Mouse (Mus musculus) lung, adult 2 months (tissue): Measurements from ENCODE around the gene Serpina3j. TPM values are rescaled to one million over a fixed set of nuclear protein-coding genes. Genes with fewer than 3 reads are reported as not detected.

Experiments used
- DNase-seq: peaks from one replicate; pipeline ENCODE4 v3.0.0; 2022
- H3K4me1 ChIP-seq: fragments of 200-500 bp; 2 replicates; pipeline ENCODE4 v1.6.1; 2011; ENCODE audit warnings: low read length; ENCODE audit not compliant: control insufficient read depth, insufficient read depth
- H3K4me3 ChIP-seq: fragments of 200-500 bp; replicated peaks from 2 replicates; pipeline ENCODE3; 2011; ENCODE audit warnings: low read depth, mild to moderate bottlenecking, control low read depth, low read length; ENCODE audit errors: extremely low read depth
- POLR2A ChIP-seq: fragments of 200-500 bp; IDR thresholded peaks from 2 replicates; pipeline ENCODE4 v1.6.1; 2011; ENCODE audit warnings: low read depth, mild to moderate bottlenecking, control low read depth, low read length, borderline replicate concordance; ENCODE audit errors: extremely low read depth
- WGBS: fragments of 180-500 bp; shearing (Covaris S2); methylation state at CpG from one replicate; pipeline ENCODE4 v1.1.7; 2018; 5-methylcytosine and 5-hydroxymethylcytosine counted together
- polyA plus RNA-seq: library from polyadenylated mRNA; depleted of rRNA; stranded (reverse); fragments of >200 nt; gene quantifications from 2 replicates; pipeline ENCODE4 v1.2.3, GENCODE M21; 2012; rRNA removed

The Serpina3j gene
- polyA plus RNA-seq, 1 experiment = not detected

DNA sequence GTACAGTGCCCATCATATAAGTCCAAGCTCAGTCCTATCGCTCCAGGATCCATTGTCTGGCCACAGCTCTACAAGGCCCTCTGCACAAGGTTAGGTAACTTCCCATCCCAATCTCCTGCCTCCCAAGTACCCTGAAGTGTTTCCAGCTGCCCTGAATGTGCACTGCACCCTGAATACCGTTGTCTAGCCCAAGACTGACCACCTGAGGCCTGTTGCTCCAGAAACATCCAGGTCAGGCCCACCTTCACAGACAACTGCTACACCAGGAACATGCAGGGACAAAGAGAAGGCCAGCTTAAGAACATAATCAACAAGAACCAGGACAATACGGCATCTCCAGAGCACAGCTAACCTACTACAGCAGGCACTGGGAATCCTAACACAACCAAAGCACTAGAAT lies 55.6 kb downstream of the Serpina3j start:
- WGBS = 79% methylated on average over 3 of the region's 3 CpGs
- Histone ChIP-seq H3K4me3 (no peak overlapping the region), H3K4me1 (no peaks in the 10 kb centered on the region)
- no peak for TF ChIP-seq POLR2A
- no peak for DNase-seq

Other genes with a start within 250 kb of the Serpina3j start
- gene Serpina5, start 213.4 kb upstream of the Serpina3j start, polyA plus RNA-seq = not detected in 2 replicates
- gene Serpina3a, start 201.8 kb upstream of the Serpina3j start, polyA plus RNA-seq = not detected in 2 replicates
- 0.15 TPM in 1 of 2 replicates, not detected in the other for gene Serpina3b, start 186.6 kb upstream of the Serpina3j start, polyA plus RNA-seq
- gene Serpina3c, start 160.7 kb upstream of the Serpina3j start, polyA plus RNA-seq = 7.3 and 12.0 TPM in 2 replicates
- 1.3 and 2.2 TPM in 2 replicates for gene Serpina3f, start 100.0 kb upstream of the Serpina3j start, polyA plus RNA-seq
- gene Serpina3g, start 78.3 kb upstream of the Serpina3j start, polyA plus RNA-seq = 11.2 and 12.2 TPM in 2 replicates
- gene Serpina3i, start 51.4 kb upstream of the Serpina3j start, polyA plus RNA-seq = 0.68 and 0.91 TPM in 2 replicates
- gene Serpina3k, start 23.9 kb downstream of the Serpina3j start, polyA plus RNA-seq = 0.65 and 2.9 TPM in 2 replicates
- 1.1 and 1.9 TPM in 2 replicates for gene Serpina3m, start 23.9 kb downstream of the Serpina3j start, polyA plus RNA-seq
- gene Serpina3n, start 92.2 kb downstream of the Serpina3j start, polyA plus RNA-seq = 106 and 130 TPM in 2 replicates
- 0.08 and 0.95 TPM in 2 replicates for gene Gsc, start 158.8 kb downstream of the Serpina3j start, polyA plus RNA-seq